Mouse (Mus musculus) cerebellum, postnatal 14 days (tissue): ENCODE measurements around the gene Cdc25b.

Experiments
- DNase-seq, 2 experiments: peaks; one replicate each; pipeline ENCODE4 v3.0.0; 2021; ENCODE audit warnings: mixed read lengths in 2 of 2

Gene Cdc25b

GRCm38 (mm10) chr2:131186771-131187601 lies at the start of gene Cdc25b, which contains the start of gene Spef1:
Gene Cdc25b, plus strand, starts transcription at chr2:131186949.
Gene Spef1, minus strand, starts transcription at chr2:131187282.
- DNase-seq: peak; percentile 83 to 87

DNA sequence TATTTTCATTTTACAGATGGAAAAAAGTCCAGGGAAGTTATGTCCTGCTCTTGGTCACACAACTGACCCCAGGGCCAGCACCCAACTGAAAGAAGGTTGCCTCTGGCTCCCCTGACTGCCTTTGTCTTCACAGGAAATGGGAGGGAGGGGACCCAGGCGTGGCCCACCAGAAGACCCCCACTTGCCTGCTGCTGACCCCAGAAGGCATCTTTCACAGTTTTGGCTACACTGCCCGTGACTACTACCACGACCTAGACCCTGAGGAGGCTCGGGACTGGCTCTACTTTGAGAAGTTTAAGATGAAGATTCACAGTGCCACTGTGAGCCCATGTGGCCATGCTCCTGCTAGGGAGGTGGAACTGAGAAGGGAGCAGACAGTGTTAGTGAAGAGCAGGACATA lies 48.5 kb upstream of the Cdc25b start:
- no peak for DNase-seq

- no peak for DNase-seq
These were observed 48.0 kb upstream of the Cdc25b start for GRCm38 (mm10) chr2:131138760-131139159.

DNA sequence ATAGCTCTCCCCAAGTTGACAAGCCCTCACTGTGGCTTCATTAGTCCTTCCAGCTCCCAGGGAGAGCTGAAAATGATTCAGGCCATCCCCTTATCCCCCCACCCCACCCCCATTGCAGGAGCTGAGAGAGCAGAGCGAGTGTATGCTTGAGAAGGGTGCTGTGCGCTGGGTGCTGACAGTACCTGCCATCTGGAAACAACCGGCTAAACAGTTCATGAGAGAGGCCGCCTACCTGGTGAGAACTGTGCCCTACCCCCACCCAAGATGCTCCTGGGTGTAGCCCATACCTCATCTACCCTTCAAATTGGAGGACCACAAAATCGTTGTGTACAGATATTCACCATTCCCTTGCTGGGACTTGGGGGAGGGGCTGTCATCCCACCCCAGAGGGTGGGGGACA lies 47.5 kb upstream of the Cdc25b start:
- no peak for DNase-seq

DNA sequence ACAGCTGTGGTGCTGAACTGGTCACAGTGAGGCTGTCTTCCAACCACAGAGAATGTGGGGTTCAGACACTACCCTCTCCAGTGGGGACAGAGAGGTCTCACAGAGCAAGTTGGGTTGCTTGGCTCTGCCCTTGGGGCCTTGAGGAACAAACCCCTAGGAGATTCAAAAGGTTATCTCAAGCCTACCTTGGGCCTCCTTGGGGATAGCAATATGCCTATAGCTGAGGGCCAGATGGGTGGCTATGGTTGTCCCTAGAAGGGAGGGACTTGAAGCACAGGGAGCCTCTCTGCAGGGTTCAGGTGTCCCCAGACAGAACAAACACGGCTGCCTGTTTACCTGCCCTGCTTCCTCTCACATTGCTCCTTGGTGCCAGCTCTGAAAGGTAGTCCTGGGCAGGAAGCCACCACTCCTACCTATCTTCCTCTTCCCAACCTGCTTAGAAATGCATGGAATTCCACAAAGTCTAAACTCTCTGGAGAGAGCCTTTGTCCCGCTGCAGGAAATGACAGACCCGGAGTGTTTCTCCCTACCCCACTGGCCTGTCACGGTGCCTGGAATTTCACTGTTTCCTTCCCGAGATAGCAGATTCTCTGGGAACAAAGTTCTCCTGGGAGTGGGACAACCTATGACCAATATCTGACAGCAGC lies 46.7 kb upstream of the Cdc25b start:
- DNase-seq: no peak

DNA sequence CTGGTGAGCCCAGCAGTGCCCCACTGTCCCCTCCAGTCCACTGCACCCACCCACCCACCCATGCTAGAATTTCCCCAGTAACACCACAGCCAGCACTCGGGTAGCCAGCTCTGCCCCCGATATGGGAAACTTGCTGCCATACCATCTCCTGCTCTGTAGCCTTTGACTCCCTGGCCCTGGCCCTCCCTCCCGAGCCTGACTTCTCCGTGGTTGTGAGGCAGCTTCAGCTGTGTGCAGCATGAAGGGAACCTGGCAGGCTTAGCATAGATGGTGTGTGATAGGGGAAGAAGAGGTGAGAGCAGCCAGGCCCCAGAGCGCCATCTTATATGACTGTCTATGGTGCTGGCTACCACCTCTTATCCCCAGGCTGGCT lies 46.2 kb upstream of the Cdc25b start:
- no peak for DNase-seq

DNA sequence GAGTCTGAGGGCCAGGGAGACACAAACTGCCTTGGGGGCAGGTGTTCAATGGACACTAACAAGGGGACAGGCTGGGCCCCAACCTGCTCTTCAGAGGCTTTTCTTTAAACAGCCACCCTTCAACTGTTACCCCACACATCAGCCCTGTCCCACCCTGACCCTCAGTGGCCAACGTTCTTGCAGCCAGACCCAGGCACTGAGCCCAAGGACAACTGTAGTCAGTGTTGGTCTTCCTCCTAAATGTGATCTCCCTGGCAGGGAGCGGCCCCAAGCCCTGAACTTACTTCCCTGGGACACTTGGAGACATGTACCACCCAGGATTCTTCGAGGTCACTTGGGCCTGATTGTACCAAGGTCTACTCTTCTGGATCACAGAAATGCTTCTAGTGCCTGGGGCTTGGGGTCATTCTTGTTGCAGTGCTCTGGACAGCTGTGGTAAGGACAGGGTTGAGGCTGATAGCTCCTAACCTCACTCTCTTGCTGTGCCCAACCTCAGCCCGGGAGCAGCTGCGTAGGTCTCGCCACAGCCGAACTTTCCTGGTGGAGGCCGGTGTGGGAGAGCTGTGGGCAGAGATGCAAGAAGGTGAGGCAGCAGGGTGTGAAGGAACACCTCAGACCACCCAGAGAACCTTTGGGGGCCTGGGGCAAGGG lies 45.3 kb upstream of the Cdc25b start:
- DNase-seq: no peak

DNA sequence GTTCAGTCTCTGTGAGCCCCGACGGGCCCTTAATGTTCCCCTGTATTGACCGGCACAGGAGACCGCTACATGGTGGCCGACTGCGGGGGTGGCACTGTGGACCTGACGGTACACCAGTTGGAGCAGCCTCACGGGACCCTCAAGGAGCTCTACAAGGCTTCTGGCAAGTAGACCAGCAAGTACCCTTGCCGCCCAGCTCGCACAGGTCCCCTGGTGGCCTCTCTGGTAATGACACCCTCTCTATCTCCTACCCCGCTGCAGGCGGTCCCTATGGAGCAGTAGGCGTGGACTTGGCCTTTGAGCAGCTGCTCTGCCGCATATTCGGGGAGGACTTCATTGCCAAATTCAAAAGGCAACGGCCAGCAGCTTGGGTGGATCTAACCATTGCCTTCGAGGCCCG lies 44.2 kb upstream of the Cdc25b start:
- peak; percentile 24 to 69 for DNase-seq

DNA sequence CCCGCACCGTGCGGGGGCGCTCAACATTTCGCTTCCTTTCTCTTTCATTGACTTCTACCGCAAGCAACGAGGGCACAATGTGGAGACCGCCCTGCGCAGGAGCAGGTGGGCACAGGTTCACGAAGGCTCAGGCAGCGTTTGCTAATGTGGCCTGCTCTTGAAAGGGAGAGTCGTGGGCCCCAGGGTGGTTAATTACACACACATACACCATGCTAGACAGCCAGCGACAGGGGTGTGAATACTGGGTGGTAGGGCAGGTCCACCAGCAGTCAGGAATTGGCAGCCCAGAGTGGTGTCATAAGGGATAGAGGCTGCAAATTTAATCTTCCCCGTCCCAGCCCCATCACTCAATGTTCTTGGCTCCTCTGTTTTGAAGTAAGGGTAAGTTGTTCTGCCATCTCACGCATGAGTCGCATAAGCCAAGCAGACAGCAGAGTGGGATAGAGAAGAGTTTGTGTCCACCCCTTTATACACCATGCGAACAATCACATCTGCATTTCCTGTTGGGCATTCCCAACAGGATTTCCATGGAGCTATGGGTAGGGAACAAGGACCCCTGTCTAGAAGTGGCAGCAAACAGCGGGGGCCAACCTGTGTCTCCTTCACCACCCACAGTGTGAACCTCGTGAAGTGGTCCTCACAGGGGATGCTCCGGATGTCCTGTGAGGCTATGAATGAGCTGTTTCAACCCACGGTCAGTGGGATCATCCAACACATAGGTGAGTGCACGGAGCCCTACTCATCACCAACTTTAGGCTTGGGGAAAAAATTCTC lies 43.6 kb upstream of the Cdc25b start:
- DNase-seq: no peak

DNA sequence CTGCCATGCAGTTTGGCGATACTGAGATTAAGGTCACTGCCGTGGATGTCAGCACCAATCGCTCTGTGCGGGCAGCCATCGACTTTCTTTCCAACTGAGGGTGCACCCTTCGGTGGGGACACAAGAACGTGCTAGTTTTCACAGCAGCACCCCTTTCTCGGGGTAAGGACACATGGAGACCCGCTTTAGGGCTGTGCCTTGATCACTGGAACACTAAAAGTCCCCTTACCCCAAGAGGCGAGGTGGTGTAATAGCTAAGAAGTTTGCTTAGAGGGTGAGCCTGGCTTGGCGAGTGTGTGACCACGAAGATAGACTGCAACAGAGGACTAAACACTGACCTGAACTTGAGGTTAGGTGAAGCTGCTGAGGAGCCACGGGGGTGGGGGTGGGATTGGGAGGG lies 41.6 kb upstream of the Cdc25b start:
- no peak for DNase-seq

- DNase-seq: no peak
These were observed 41.2 kb upstream of the Cdc25b start for GRCm38 (mm10) chr2:131145536-131145935.

- no peak for DNase-seq
These were observed 40.3 kb upstream of the Cdc25b start for GRCm38 (mm10) chr2:131146193-131147042.

GRCm38 (mm10) chr2:131147043-131147365 lies 39.7 kb upstream of the Cdc25b start:
- no peak for DNase-seq

DNA sequence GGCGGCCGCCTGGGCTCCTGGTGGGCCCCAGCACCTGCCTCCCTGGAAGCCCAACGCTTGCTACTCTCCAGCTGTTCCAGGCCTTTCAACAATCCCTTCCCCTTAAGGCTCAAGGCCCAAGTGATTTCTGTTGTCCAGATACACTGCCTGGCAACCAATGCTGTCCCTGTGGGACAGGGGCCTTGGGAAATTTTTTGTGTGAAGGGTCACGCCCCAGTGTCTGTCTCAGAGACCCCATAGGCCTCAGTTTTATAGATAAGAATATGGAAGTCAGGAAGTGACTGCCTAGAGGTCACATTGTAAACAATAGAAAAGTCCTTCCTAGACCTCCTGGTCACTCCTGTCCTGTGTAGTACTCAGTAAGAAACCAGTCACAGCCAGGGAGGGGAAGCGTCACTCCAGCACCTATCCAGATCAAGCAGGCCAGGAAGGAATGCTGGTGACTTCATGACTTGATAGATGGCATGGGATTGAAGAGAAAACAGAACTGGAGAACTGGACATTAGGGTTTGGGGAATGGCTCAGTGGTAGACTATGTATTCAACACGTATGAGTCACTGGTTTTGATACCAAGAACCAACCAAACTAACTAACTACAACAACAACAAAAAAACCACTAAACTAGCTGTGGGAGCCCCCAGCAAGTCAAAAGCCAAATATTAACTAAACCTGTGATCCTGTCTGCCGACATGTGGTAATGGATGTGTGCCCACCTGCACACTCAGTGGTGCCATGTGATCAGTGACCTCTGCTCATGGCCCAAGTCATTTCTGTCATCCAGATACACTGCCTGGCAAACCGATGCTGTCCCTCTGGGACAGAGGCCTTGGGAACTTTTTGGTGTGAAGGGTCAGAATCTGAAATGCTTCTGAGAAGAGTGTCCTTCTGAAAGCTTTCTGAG lies 38.1 kb upstream of the Cdc25b start:
- no peak for DNase-seq

DNA sequence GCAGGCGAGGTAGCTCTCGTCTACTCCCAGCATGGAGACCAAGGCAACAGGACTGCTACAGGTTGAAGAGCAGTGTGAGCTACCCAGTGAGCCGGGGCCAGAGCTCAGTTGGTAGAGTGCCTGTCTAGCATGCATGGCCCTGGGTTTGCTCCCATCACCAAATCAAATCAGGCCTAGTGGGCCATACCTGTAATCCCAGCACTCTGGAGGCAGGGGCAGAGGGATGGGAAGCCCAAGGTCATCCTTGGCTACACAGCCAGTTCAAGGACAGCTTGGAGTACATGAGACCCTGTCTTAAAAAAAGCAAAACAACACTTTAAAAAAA lies 37.5 kb upstream of the Cdc25b start:
- no peak for DNase-seq

GRCm38 (mm10) chr2:131152166-131152730 lies 34.5 kb upstream of the Cdc25b start:
- no peak for DNase-seq

- no peak for DNase-seq
These were observed 32.7 kb upstream of the Cdc25b start for GRCm38 (mm10) chr2:131154036-131154435.

DNA sequence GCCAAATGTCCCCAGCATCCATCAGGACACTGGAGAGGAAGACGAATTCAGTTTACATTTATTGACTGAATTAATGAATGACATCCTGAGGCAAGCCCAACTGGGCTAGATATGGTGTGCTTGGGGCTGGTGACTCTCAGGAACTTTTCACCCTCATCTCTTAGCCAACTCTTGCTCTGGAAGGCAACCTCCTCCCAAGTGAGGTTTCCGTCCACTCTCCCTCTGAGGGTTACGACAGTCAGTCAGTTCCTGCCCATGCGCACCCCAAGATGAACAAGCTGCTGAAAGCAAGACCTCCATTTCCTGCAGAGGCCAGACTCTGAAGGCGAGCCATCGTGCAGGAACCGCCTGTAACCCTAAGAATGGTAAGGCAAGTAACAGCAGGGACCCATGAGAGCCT lies 29.8 kb upstream of the Cdc25b start:
- DNase-seq: no peak

DNA sequence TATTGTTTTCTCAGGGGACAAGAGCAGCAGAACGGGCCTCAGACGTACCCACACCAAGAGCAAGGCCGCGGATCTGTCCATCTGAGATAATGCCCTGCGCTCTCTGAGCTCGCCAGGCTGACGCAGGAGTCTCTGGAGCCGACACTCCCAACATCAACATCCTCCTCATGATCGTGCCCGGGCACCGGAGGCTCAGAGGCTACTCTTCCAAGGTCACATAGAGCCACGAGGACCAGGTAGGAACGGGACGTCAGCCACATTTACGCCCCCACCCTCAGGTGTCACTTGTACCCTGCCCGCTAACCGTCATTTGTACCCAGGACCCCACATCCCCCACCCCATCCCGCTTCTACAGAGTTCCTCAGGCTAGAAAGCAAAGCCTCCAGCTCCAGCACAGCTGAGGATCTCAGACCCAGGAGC lies 27.2 kb upstream of the Cdc25b start:
- DNase-seq: no peak

DNA sequence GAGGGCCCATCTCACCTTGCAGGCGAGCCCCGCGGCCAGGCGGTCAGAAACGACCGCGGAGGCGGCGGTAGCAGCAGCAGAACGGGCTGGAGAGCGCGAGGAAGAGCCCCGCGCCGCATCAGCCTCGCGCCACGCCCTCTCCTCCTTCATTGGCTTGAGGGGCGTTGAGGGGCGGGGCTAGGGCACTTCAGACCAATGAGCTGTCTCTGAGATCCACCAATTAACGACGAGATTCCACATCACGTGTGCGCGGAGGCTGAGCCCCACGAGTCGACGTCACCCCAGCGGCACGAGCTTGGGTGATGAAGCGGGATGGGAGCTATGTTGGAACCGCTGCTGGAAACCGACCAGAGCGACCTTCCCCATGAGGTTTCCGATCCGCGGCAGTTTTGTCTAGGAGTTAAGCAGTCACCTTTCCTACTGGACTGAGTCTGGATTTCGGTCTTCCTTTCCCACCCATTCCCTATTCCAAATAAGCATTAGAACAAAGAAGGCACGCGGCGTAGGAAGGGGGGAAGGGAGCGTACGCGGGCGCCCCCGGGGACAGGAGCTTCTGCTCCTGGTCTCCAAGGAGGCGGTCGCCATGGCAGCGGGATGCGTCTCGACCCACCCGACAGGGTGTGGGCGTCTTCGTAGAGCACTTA lies 26.7 kb upstream of the Cdc25b start, which contains the start of gene 1700037H04Rik:
TSS of gene 1700037H04Rik (minus strand) at position 144 of the 644 bp plus-strand sequence.
- DNase-seq: peak; percentile 97 to 98
